Mouse (Mus musculus): ENCODE measurements around the gene Cpne2. TPM values are rescaled to one million over a fixed set of nuclear protein-coding genes. Genes with fewer than 3 reads are reported as not detected.

Gene Cpne2
- total and polyA plus RNA-seq, 2 experiments from 2014 or later, result 3.7 to 11.7 TPM

DNA sequence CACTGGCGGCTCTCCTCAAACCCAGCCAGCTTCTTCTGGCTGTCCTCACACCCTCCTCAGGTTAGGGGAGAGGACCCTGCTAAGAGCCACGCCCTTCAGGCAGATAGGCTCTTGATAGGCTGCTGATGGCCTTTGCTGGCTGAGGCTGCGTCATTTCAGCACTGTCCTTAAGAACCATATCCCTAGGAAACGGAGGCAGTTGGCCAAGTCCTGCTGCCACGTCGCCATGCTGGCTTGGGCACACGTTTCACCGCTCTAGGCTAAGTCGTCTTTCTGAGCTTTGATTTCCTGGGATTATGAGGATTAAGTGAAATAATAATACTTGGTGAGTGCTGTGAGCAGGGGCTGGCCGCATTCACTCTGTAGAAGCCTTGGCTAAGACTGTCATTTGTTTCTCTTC is 14.5 kb upstream of the Cpne2 start:
- no peak for DNase-seq (ENCODE audit: low spot score)
- no peak for ATAC-seq (ENCODE audit: insufficient read depth, low read depth)
- Histone ChIP-seq H3K27me3 (ENCODE audit: control insufficient read depth, insufficient read depth, low read length) (peaks cover 8% of the 10 kb centered on the region; the same call in 1 of the 2 replicates), H3K4me3 (ENCODE audit: low read depth, low read length) (no peak overlapping the region), H3K9me3 (replicated peaks; ENCODE audit: control insufficient read depth, low read length) (no peaks in the 10 kb centered on the region), H3K36me3 (replicated peaks; ENCODE audit: control insufficient read depth, insufficient read depth, low read length) (no peaks in the 10 kb centered on the region), H3K4me2 (ENCODE audit: low read depth, low read length) (no peak overlapping the region), H3K27ac (ENCODE audit: low read depth) (no peak overlapping the region), H3K4me1 (ENCODE audit: control insufficient read depth, insufficient read depth) (no peaks in the 10 kb centered on the region), H3K9ac (replicated peaks; ENCODE audit: low read depth, low read length) (no peak overlapping the region)
- TF ChIP-seq CTCF (IDR thresholded peaks at IDR 0.05; ENCODE audit: low read depth) (no peak), EP300 (IDR thresholded peaks at IDR 0.05; ENCODE audit: low read depth) (no peak)
- WGBS, result 60% methylated on average over 10 of the region's 10 CpGs

DNA sequence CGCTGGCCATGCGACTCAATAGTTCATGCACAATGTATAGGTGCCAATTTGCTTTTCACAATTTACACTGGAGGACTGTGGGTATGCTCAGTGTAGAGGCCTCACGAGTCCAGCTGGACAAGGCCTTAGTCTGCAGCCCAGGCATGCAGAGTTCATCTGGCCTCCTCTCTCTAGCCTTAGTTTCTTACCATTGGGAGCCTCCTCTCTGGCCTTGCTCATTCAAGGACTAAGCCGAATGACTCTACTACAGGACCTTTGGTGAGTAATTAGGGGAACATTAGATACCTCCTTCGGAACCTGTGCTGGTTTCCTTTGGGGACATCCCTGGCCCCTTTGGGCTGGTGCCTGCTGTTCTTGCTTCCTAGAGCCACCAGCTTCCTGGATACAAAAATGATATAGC is 13.8 kb upstream of the Cpne2 start:
- H3K27ac ChIP-seq (ENCODE audit: low read depth), result no peak overlapping the region
- WGBS, result 85% methylated on average over 5 of the region's 5 CpGs
- H3K4me2 ChIP-seq (ENCODE audit: low read depth, low read length), result no peak overlapping the region
- TF ChIP-seq EP300 (IDR thresholded peaks at IDR 0.05; ENCODE audit: low read depth), result no peak
- TF ChIP-seq CTCF (IDR thresholded peaks at IDR 0.05; ENCODE audit: low read depth), result no peak
- H3K4me1 ChIP-seq (ENCODE audit: control insufficient read depth, insufficient read depth), result no peaks in the 10 kb centered on the region
- ATAC-seq (ENCODE audit: insufficient read depth, low read depth) (no peak), DNase-seq (ENCODE audit: low spot score) (no peak)
- no peaks in the 10 kb centered on the region for H3K36me3 ChIP-seq (replicated peaks; ENCODE audit: control insufficient read depth, insufficient read depth, low read length)
- H3K9ac ChIP-seq (replicated peaks; ENCODE audit: low read depth, low read length), result no peak overlapping the region
- peaks cover 8% of the 10 kb centered on the region; the same call in 1 of the 2 replicates for H3K27me3 ChIP-seq (ENCODE audit: control insufficient read depth, insufficient read depth, low read length)
- no peak overlapping the region for H3K4me3 ChIP-seq (ENCODE audit: low read depth, low read length)
- H3K9me3 ChIP-seq (replicated peaks; ENCODE audit: control insufficient read depth, low read length), result no peaks in the 10 kb centered on the region

DNA sequence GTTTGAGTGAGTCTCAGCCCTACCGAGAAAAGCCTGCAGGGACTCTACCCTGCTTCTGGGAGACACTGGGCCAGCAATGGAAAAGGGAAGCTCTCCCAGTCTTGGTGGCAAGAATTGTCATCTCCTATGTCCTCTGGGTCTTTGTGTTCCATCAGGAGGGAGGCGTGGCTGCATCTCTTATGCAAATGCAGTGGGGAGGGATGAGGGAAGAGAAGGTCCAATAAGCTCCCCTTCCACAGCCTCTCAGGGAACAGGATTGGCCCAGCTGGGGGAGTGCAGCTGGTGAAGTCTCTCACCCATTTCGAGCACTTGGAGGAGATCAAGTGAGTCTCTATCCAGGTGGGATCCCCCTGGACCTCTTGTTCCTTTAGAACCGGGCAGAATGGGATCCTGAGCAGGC is 11.3 kb upstream of the Cpne2 start:
- Histone ChIP-seq H3K9ac (replicated peaks; ENCODE audit: low read depth, low read length) (no peak overlapping the region), H3K36me3 (replicated peaks; ENCODE audit: control insufficient read depth, insufficient read depth, low read length) (no peaks in the 10 kb centered on the region), H3K4me2 (ENCODE audit: low read depth, low read length) (no peak overlapping the region), H3K4me3 (ENCODE audit: low read depth, low read length) (no peak overlapping the region), H3K27me3 (ENCODE audit: control insufficient read depth, insufficient read depth, low read length) (peaks cover 9% of the 10 kb centered on the region; the same call in 1 of the 2 replicates), H3K9me3 (replicated peaks; ENCODE audit: control insufficient read depth, low read length) (no peaks in the 10 kb centered on the region), H3K4me1 (ENCODE audit: control insufficient read depth, insufficient read depth) (no peaks in the 10 kb centered on the region), H3K27ac (ENCODE audit: low read depth) (no peak overlapping the region)
- WGBS, result 45% methylated on average over 4 of the region's 4 CpGs
- no peak for ATAC-seq (ENCODE audit: insufficient read depth, low read depth)
- TF ChIP-seq EP300 (IDR thresholded peaks at IDR 0.05; ENCODE audit: low read depth) (no peak), CTCF (IDR thresholded peaks at IDR 0.05; ENCODE audit: low read depth) (no peak)
- DNase-seq (ENCODE audit: low spot score), result no peak

DNA sequence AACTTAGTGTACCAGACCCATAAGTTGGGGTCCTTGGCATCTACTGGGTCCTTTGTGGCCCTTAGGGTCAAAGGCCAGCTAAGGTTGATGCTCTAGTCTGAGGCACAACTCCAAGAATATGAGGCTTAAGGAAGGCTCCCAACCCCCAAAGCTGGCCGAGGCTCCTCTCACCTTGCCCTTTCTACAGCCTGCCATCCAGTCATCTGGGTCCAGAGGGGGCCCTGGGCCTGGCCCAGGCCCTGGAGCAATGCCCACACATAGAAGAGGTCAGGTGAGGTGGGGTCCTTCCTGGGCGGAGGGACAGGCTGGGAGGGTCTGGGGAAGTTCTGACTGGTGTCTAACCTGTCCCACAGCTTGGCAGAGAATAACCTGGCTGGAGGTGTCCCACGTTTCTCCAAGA is 10.3 kb upstream of the Cpne2 start:
- Histone ChIP-seq H3K27me3 (ENCODE audit: control insufficient read depth, insufficient read depth, low read length) (peaks cover 9% of the 10 kb centered on the region; the same call in 1 of the 2 replicates), H3K27ac (ENCODE audit: low read depth) (no peak overlapping the region), H3K9ac (replicated peaks; ENCODE audit: low read depth, low read length) (no peak overlapping the region), H3K4me2 (ENCODE audit: low read depth, low read length) (no peak overlapping the region), H3K9me3 (replicated peaks; ENCODE audit: control insufficient read depth, low read length) (no peaks in the 10 kb centered on the region), H3K36me3 (replicated peaks; ENCODE audit: control insufficient read depth, insufficient read depth, low read length) (no peaks in the 10 kb centered on the region), H3K4me3 (ENCODE audit: low read depth, low read length) (no peak overlapping the region), H3K4me1 (ENCODE audit: control insufficient read depth, insufficient read depth) (no peaks in the 10 kb centered on the region)
- 63% methylated on average over 3 of the region's 3 CpGs for WGBS
- TF ChIP-seq CTCF (IDR thresholded peaks at IDR 0.05; ENCODE audit: low read depth) (no peak), EP300 (IDR thresholded peaks at IDR 0.05; ENCODE audit: low read depth) (no peak)
- ATAC-seq (ENCODE audit: insufficient read depth, low read depth) (no peak), DNase-seq (ENCODE audit: low spot score) (no peak)

DNA sequence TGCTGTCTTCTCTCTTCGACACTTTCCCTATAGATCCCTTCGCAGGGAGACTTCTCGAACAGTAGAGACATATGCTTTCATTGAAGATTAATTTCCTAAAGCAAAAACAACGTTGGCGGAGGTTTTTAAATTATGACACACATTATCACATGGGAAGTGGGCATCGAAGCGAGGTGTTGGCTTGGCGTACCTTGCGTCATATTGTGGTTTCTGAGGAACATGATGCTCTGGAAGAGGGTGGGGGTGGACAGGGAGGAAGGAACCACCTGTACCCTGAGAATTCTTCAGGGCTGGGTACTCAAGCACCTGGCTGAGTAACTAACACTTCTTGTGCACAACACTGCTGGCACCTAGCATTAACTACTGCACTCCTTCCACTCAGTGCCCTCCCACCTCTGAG is 8.2 kb upstream of the Cpne2 start:
- no peak for DNase-seq (ENCODE audit: low spot score)
- H3K9me3 ChIP-seq (replicated peaks; ENCODE audit: control insufficient read depth, low read length), result no peaks in the 10 kb centered on the region
- 77% methylated on average over 9 of the region's 9 CpGs for WGBS
- H3K4me2 ChIP-seq (ENCODE audit: low read depth, low read length), result no peak overlapping the region
- H3K4me1 ChIP-seq (ENCODE audit: control insufficient read depth, insufficient read depth), result no peaks in the 10 kb centered on the region
- H3K27me3 ChIP-seq (ENCODE audit: control insufficient read depth, insufficient read depth, low read length), result peaks cover 9% of the 10 kb centered on the region; the same call in 1 of the 2 replicates
- TF ChIP-seq EP300 (IDR thresholded peaks at IDR 0.05; ENCODE audit: low read depth), result no peak
- no peak for TF ChIP-seq CTCF (IDR thresholded peaks at IDR 0.05; ENCODE audit: low read depth)
- no peaks in the 10 kb centered on the region for H3K36me3 ChIP-seq (replicated peaks; ENCODE audit: control insufficient read depth, insufficient read depth, low read length)
- no peak overlapping the region for H3K9ac ChIP-seq (replicated peaks; ENCODE audit: low read depth, low read length)
- no peak for ATAC-seq (ENCODE audit: insufficient read depth, low read depth)
- H3K4me3 ChIP-seq (ENCODE audit: low read depth, low read length), result no peak overlapping the region
- no peak overlapping the region for H3K27ac ChIP-seq (ENCODE audit: low read depth)

DNA sequence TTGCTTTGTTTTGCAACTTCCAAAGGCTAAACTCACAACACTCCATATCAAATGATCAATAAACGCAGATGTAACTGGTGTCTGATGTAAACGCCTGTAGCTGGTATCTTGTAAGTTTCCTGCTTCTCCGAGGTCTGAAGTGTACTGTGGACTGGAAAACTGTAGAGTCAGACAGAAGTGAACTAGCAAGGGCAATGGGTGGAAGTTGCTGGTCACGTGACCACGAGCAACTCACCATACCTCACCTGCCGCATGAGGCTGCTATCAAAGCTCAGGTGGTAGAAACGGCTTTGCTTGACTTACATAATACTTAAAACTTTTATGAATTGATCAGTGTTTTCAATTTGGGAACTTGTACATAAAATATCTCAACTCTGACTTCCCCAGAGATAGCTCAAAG is 5.6 kb upstream of the Cpne2 start:
- Histone ChIP-seq H3K9ac (replicated peaks; ENCODE audit: low read depth, low read length) (no peak overlapping the region), H3K4me3 (ENCODE audit: low read depth, low read length) (no peak overlapping the region), H3K4me1 (ENCODE audit: control insufficient read depth, insufficient read depth) (no peaks in the 10 kb centered on the region), H3K36me3 (replicated peaks; ENCODE audit: control insufficient read depth, insufficient read depth, low read length) (no peaks in the 10 kb centered on the region), H3K27me3 (ENCODE audit: control insufficient read depth, insufficient read depth, low read length) (peaks cover 17% of the 10 kb centered on the region; the same call in 1 of the 2 replicates), H3K27ac (ENCODE audit: low read depth) (no peak overlapping the region), H3K9me3 (replicated peaks; ENCODE audit: control insufficient read depth, low read length) (no peaks in the 10 kb centered on the region), H3K4me2 (ENCODE audit: low read depth, low read length) (no peak overlapping the region)
- WGBS, result 70% methylated on average over 7 of the region's 7 CpGs
- DNase-seq (ENCODE audit: low spot score) (no peak), ATAC-seq (ENCODE audit: insufficient read depth, low read depth) (no peak)
- TF ChIP-seq CTCF (IDR thresholded peaks at IDR 0.05; ENCODE audit: low read depth) (no peak), EP300 (IDR thresholded peaks at IDR 0.05; ENCODE audit: low read depth) (no peak)
